Mouse (Mus musculus) ES-E14 (cell line): ENCODE results near the gene Fkbp1b. TPM values are rescaled to one million over a fixed set of nuclear protein-coding genes. Genes with fewer than 3 reads are reported as not detected.

ENCODE experiments used
- DNase-seq: peaks from one replicate; pipeline ENCODE4 v3.0.0-alpha.2; 2013; ENCODE audit warnings: low read depth, low spot score
- H3K27ac ChIP-seq: 2 replicates; pipeline ENCODE4 v1.5.1; 2012; ENCODE audit warnings: low read depth, mild to moderate bottlenecking, low read length, moderate library complexity, mixed read lengths; ENCODE audit not compliant: poor library complexity, insufficient read depth, severe bottlenecking
- H3K36me3 ChIP-seq: 2 replicates; pipeline ENCODE4 v1.6.1; 2012; ENCODE audit warnings: mild to moderate bottlenecking, low read length, moderate library complexity, mixed read lengths; ENCODE audit not compliant: control insufficient read depth, poor library complexity, insufficient read depth, severe bottlenecking
- H3K4me1 ChIP-seq, 2 experiments: fragments of 150-350 bp in 1 of 2; sonication (generic) in 1 of 2; 2 replicates each; pipeline ENCODE4 v1.6.1; 2012; ENCODE audit warnings: low read length in 2 of 2, mild to moderate bottlenecking in 1 of 2, mixed read lengths in 1 of 2; ENCODE audit not compliant: control insufficient read depth in 2 of 2, insufficient read depth in 2 of 2, poor library complexity in 1 of 2
- H3K4me3 ChIP-seq, 2 experiments: fragments of 150-350 bp in 1 of 2; sonication (generic) in 1 of 2; 2 replicates each; pipeline ENCODE4 v1.5.1; 2012; ENCODE audit warnings: low read length in 2 of 2, low read depth in 1 of 2, mild to moderate bottlenecking in 1 of 2, mixed read lengths in 1 of 2; ENCODE audit not compliant: insufficient read depth in 1 of 2, poor library complexity in 1 of 2, severe bottlenecking in 1 of 2
- H3K9ac ChIP-seq: 2 replicates; pipeline ENCODE4 v1.6.1; 2012; ENCODE audit warnings: low read depth, mild to moderate bottlenecking, low read length, mixed read lengths; ENCODE audit not compliant: poor library complexity, insufficient read depth, severe bottlenecking
- H3K9me3 ChIP-seq: fragments of 150-350 bp; sonication (generic); 2 replicates; pipeline ENCODE4 v1.6.1; 2012; ENCODE audit warnings: low read depth, mild to moderate bottlenecking, low read length; ENCODE audit not compliant: control insufficient read depth, insufficient read depth
- CHD2 ChIP-seq: IDR thresholded peaks from 2 replicates; pipeline ENCODE4 v1.6.1; 2014; ENCODE audit warnings: mild to moderate bottlenecking, low read depth, low read length, inconsistent platforms
- HCFC1 ChIP-seq: IDR thresholded peaks from 2 replicates; pipeline ENCODE4 v1.6.1; 2012; ENCODE audit warnings: low read length, inconsistent platforms, borderline replicate concordance; ENCODE audit not compliant: insufficient read depth
- MAFK ChIP-seq: IDR thresholded peaks from 2 replicates; pipeline ENCODE4 v1.6.1; 2014; ENCODE audit warnings: mild to moderate bottlenecking, low read depth, low read length, inconsistent platforms; ENCODE audit not compliant: insufficient read depth
- ZC3H11A ChIP-seq: IDR thresholded peaks from 2 replicates; pipeline ENCODE4 v1.6.1; 2012; ENCODE audit warnings: low read depth, mild to moderate bottlenecking, inconsistent platforms, low read length, borderline replicate concordance
- ZNF384 ChIP-seq: IDR thresholded peaks from 2 replicates; pipeline ENCODE4 v1.6.1; 2012; ENCODE audit warnings: low read depth, low read length, inconsistent platforms
- in situ Hi-C, 2 experiments: fragments of 600-800 bp; cut with MboI; formaldehyde crosslinking; loops; one replicate each; pipeline ENCODE4 v1.15.1; 2025; ENCODE audit warnings: low sequenced_read_pairs in 2 of 2, inconsistent platforms in 1 of 2; ENCODE audit not compliant: unreplicated experiment in 2 of 2
- total RNA-seq: library from RNA; depleted of rRNA; stranded (reverse); fragments of 300-350 nt; gene quantifications from 2 replicates; pipeline ENCODE4 v1.2.3, GENCODE M21; 2012

The Fkbp1b gene
- total RNA-seq, 1 experiment = 4.1 TPM

DNA sequence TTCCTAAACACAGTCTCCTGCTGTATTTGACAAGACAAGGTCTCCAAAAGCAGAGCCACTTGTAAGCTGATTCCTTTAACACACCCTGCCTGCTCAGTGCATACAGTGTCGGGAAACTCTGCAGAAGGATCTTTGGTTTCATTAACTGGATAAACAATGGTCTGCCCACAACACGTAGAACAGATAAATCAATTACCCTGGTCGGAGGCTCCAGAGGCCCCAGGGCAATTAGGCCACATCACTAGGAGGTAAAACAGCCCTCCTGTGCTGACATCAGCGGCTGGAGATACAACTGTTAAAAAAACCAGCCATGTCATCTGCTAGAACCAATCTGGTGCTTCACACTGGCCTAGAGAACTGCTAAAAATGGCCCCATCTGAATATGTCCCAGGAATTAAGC is 4.4 kb downstream of the Fkbp1b start:
- Histone ChIP-seq H3K9me3 (no peaks in the 10 kb centered on the region), H3K36me3 (peaks cover 4% of the 10 kb centered on the region; the same call in 1 of the 2 replicates), H3K4me3 (no peak overlapping the region), H3K27ac (no peak overlapping the region), H3K9ac (no peak overlapping the region), H3K4me1 (peaks cover 0 to 2% of the 10 kb centered on the region in 2 experiments; a peak in 1 of 4 replicates)
- DNase-seq = no peak
- in situ Hi-C loops = no loop called here
- TF ChIP-seq HCFC1 = no peak

DNA sequence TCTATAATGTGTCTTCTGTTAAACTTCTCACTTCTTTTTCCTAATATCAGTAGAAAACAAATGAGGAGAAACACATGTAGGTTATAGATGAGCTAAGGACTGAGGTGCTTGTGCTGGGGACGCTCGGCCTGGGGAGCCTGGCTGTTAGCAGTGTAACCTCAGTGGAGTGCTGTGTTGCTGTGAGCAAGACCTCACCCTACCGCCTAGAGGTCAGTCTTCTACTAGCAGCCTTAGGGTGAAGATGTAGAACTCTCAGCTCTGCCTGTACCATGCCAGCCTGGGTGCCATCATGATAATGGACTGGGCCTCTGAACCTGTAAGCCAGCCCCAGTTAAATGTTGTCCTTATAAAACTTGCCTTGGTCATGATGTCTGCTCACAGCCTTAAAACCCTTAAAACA is 14.1 kb downstream of the Fkbp1b start:
- TF ChIP-seq HCFC1 (no peak), CHD2 (no peak), ZNF384 (no peak), ZC3H11A (no peak), MAFK (no peak)

GRCm38 (mm10) chr12:4817361-4818101 is 23.9 kb downstream of the Fkbp1b start, which contains the start of gene Sf3b6:
TSS of gene Sf3b6 (plus strand) at chr12:4817544.
- Histone ChIP-seq H3K36me3 (no peaks in the 10 kb centered on the region; the same call in 1 of the 2 replicates), H3K27ac (peak within 1 kb of the TSS; percentile 62), H3K4me3 (peak within 1 kb of the TSS; percentile 93 to 100), H3K9ac (peak within 1 kb of the TSS; percentile 94), H3K9me3 (no peaks in the 10 kb centered on the region), H3K4me1 (peaks cover 0 to 7% of the 10 kb centered on the region in 2 experiments; a peak in 2 of 4 replicates)
- TF ChIP-seq CHD2 = no peak
- peak; percentile 63; the same call in 1 of the 2 replicates for TF ChIP-seq HCFC1
- DNase-seq = peak; percentile 99
- in situ Hi-C loops = no loop called here

More for the DNA sequence above, 14.1 kb downstream of the Fkbp1b start:
- no peak overlapping the region for H3K27ac ChIP-seq
- in situ Hi-C loops = no loop called here
- no peak for DNase-seq
- 0 out of 4 replicates have a peak, but pooled peaks cover 0 to 2% of the 10 kb centered on the region in 2 experiments for H3K4me1 ChIP-seq
- peaks cover 9% of the 10 kb centered on the region for H3K36me3 ChIP-seq
- no peak overlapping the region for H3K9ac ChIP-seq
- H3K4me3 ChIP-seq = no peak overlapping the region
- no peaks in the 10 kb centered on the region for H3K9me3 ChIP-seq

DNA sequence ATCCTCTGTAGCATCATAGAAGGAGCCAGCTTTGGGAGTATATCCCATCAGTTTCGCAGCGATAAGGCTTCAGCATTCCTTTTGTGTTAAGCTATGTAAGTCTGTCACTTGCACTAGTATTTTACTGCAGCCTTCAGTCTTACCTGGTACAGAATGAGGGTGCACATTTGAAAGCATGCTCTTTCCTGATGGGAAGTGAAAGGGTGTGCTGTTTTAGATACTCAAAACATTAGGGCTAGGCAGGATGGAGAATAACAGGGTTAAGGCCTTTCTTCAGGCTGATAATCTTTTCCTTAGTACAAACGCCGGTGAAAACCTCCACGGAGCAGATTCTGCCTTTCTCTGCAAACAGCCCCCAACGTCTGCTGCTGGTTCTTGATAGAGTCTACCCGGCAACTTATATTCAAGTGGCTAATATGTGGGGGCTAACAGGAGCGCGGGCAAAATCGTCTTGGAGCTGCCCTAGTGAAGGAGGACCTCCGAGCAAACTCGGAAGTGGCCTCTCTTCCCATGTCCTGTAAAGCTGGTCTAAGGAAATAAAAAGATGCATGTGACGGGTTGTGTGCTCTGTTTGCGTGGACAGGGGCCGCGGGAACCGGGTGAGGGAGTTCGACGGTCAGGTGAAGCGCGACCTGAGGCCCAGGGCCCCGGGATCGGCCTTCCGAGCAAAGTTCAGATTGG is 24.6 kb downstream of the Fkbp1b start:
- Histone ChIP-seq H3K4me3 (peak overlapping the region; percentile 79 to 100), H3K9ac (peak overlapping the region; percentile 94), H3K36me3 (no peaks in the 10 kb centered on the region), H3K4me1 (peaks cover 0 to 7% of the 10 kb centered on the region in 2 experiments; a peak in 2 of 4 replicates), H3K9me3 (no peaks in the 10 kb centered on the region), H3K27ac (peak overlapping the region; percentile 62; the same call in 1 of the 2 replicates)
- in situ Hi-C loops = no loop called here
- no peak for DNase-seq
- TF ChIP-seq ZNF384 (no peak), HCFC1 (no peak), ZC3H11A (no peak), CHD2 (no peak), MAFK (no peak)
